28 mouse cellular contexts compared by ENCODE assay signal in genomic region chr4:43942421-43942820, GRCm38 (mm10). TPM values are rescaled to one million over a fixed set of nuclear protein-coding genes. Genes with fewer than 3 reads are reported as not detected.
"Had no signal": no experiment of that assay in that cellular context is flagged by ENCODE, and none has a peak within 500 bp of the region (broad histone marks: within the 10 kb centered on the region; RNA-seq: fewer than 3 reads in every experiment).

No protein-coding gene starts in this region.

- H3K4me1 ChIP-seq: limb, embryonic 13.5 days; lung, embryonic 15.5 days; neural tube, embryonic 12.5 days; neural tube, embryonic 15.5 days had no signal

- H3K4me3 ChIP-seq: limb, embryonic 13.5 days; liver, embryonic 12.5 days; liver, embryonic 15.5 days; lung, embryonic 15.5 days; megakaryocyte, embryonic 14.5 days; neural tube, embryonic 12.5 days; neural tube, embryonic 15.5 days had no signal

- H3K9ac ChIP-seq: liver, embryonic 12.5 days; liver, embryonic 15.5 days; lung, embryonic 15.5 days; neural tube, embryonic 12.5 days; neural tube, embryonic 15.5 days had no signal

- ATAC-seq: liver, embryonic 12.5 days had no signal

- H3K9me3 ChIP-seq: limb, embryonic 13.5 days; liver, embryonic 12.5 days; liver, embryonic 15.5 days; lung, embryonic 15.5 days; megakaryocyte, embryonic 14.5 days; neural tube, embryonic 12.5 days; neural tube, embryonic 15.5 days had no signal

- H3K27ac ChIP-seq: limb, embryonic 13.5 days; liver, embryonic 12.5 days; liver, embryonic 15.5 days; lung, embryonic 15.5 days; neural tube, embryonic 12.5 days; neural tube, embryonic 15.5 days had no signal

- H3K27me3 ChIP-seq: limb, embryonic 13.5 days; liver, embryonic 12.5 days; liver, embryonic 15.5 days; lung, embryonic 15.5 days; neural tube, embryonic 12.5 days; neural tube, embryonic 15.5 days had no signal

- H3K4me2 ChIP-seq: limb, embryonic 13.5 days; liver, embryonic 12.5 days; liver, embryonic 15.5 days; lung, embryonic 15.5 days; midbrain, embryonic 11.5 days; neural tube, embryonic 12.5 days; neural tube, embryonic 15.5 days had no signal

- H3K36me3 ChIP-seq: liver, embryonic 15.5 days had no signal

- DNase-seq: kidney, adult 8-10 months; kidney, postnatal 14 days; kidney, postnatal 4 days; left cerebral cortex, postnatal 4 days; liver; lung, adult 18-20 months; lung, postnatal 10 days; lung, postnatal 36 days; midbrain, embryonic 14.5 days; right cerebral cortex, adult 18-20 months; right cerebral cortex, postnatal 14 days; thymus, adult 18-20 months; thymus, postnatal 36 days had no signal

RNA-seq across cellular contexts. Expression of gene Ccin, which starts 40.9 kb away (rescaled TPM):
- total RNA-seq: layer of hippocampus, adult 18-20 months; layer of hippocampus, postnatal 14 days; left cerebral cortex, adult 8-10 months; left cerebral cortex, postnatal 14 days had no signal
- polyA plus RNA-seq: kidney, embryonic 16.5 days; limb, embryonic 13.5 days; liver, embryonic 12.5 days; liver, embryonic 15.5 days; lung, embryonic 15.5 days; midbrain, embryonic 11.5 days; midbrain, embryonic 14.5 days; neural tube, embryonic 12.5 days; neural tube, embryonic 15.5 days; small intestine, adult 2 months; stomach, embryonic 16.5 days had no signal
